Mouse (Mus musculus): ENCODE measurements around the gene Sorbs1.

- TF ChIP-seq POLR2A (IDR thresholded peaks at IDR 0.05; ENCODE audit: borderline replicate concordance, low read depth, low read length), result no peak
- no peak for TF ChIP-seq CTCF (IDR thresholded peaks at IDR 0.05; ENCODE audit: low read depth, low read length)
These were observed 143.4 kb downstream of the Sorbs1 start for GRCm38 (mm10) chr19:40369852-40370811.

All from bone marrow macrophage, adult 2 months (primary cell).